Mouse (Mus musculus): ENCODE data around the gene Sod2.
"Not testable (repeated sequence)": the region's sequence is repeated elsewhere in the genome, so short reads cannot be mapped to it uniquely, and the experiment has no call there.

Gene Sod2

DNA sequence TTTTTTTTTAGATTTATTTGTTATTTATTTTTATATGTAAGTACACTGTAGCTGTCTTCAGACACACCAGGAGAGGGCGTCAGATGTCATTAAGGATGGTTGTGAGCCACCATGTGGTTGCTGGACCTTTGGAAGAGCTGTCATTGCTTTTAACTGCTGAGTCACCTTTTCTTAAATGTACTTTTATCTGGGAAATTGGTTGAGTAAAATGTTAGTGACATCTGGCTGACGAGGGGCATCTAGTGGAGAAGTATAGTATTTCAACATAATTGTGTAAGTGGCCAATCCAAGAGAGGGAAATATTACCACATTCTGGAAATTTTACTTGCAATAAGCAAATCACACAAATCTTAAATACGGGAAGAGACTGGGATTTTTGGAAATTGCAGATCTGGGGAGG is 3.2 kb downstream of the Sod2 start:
- in situ Hi-C loops (cut with MboI, MseI): no loop called here

DNA sequence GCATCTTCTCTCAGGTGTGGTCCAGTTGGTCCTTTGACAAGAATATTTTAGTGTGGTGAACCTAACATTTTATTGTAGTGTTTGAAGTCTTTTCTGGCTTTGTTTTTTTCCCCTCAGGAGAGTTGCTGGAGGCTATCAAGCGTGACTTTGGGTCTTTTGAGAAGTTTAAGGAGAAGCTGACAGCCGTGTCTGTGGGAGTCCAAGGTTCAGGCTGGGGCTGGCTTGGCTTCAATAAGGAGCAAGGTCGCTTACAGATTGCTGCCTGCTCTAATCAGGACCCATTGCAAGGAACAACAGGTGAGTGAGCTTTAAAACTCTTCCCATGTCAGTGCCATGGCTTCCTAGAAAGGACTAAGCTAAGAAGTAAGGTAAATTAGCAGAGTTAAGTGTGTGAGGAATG is 6.7 kb downstream of the Sod2 start:
- in situ Hi-C loops (cut with MboI, MseI): no loop called here

DNA sequence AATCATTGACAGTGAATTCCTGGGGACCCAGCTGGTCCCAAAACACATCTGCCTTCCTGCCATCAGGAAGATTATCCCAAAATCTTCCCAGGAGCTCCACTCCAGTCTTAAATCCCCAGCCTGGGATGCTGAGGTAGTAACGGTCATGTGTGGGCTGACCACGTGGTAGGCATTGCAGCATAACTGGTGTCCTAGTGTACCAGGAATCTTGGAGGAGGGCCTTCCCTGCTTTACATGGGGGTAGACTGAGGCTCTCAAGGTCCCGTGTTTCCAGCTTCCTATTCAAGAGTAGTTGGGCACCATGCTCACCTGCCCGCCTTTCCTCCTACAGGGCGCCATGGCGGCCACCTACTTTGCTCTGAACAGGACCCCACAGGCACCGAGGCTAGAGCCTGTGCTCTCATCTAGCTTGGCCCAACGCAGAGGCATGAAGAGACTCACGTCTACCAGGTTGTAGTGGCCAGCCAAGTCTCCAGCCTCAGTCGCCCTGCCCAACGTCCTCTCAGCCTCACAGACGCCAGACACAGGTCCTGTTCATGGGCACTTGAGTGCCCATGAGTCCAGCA is 30.1 kb downstream of the Sod2 start:
- in situ Hi-C loops (cut with MboI, MseI): not testable (repeated sequence)

DNA sequence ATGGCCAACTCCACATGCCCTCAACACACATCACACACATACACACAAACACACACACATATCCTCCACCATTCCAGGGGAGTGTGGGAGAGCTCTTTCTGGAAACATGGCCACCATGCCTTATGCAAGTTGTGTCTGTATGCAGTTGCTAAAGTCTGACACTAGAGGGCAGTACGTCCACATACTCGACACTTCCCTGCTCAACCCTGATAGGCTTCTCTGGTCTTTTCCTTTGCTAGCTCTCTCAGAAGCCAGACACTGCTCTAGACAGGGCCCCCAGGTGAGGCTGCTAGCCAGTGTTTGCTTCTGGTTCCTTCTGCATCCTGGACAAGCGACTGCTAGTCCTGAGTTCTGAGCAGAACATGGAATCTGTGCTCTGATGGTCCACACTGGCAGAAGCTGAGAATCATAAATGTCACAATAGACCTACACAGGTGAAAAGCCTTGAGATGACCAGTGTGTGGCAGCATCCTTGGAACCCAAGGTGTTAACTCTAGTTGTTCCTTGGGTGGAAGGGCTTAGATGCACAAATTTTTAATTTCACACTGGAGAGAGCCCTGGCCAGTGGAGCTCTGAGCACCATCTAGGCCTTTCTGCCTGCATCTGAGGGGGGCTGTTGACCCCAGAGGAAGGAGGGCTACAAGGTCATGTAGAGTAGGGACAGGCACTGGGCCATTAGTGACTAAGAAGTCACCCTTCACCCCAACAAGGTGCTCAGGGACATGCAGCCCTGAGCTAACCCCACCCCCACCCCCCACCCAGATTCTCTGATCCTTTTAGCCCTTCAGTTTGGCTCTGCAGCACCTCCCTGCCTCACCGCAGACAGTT is 37.4 kb downstream of the Sod2 start:
- in situ Hi-C loops (cut with MboI, MseI): not testable (repeated sequence)

DNA sequence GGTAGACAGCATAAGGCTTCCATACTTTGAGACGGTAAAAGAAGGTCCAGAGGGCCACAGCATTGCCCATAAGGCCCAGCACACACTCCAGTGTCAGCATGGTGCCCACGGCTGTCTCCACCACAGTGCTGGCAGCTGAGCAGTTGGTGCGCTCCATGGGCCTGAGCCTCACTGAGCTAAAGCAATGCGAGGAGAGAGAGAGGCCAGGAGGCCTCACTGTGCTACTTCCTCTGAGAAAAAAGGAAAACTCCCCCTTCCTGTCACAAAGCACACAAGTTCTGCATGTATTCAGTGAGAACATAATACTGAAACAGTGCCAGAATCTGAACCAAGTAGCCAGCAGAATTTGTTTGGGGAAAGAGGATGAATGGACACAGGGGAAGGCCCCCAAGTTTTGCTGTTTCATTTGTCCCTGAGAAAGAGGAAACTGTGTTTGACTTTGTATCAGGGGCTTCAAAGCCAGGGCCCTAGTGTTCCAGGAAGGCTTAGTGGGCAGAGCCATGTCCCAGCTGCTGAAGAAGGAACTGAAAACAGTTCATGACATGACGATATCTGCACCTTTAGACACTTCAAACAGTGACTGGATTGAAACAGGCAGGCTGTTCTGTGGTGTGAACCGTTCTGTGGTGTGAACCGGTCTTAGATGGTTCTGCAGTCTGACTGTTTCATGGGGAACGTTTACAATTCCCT is 45.6 kb downstream of the Sod2 start, which contains the start of gene Gpr31b:
Gene Gpr31b (minus strand): TSS at position 173 of the 690 bp plus-strand sequence.
- in situ Hi-C loops (cut with MboI, MseI): not testable (repeated sequence)

DNA sequence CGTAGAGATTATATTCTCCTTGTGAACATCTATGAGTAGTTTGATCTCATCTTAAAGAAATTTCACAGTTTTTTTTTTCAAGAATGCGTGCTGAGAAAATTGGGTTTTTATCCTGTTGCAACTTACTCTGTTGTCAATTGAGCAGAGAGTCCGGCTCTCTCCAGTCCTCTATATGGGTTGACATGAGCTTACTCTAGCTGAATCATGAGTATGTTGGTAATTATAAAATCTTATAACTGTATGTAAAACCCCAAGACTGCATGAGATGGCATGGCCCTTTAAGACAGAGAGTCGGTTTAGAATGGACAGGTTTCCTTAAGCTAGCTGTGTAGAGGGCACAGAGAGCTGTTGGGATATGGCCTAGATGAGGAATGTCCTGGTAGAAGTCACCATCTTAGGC is 54.2 kb downstream of the Sod2 start, which contains the start of gene Tcp10b:
Gene Tcp10b (plus strand): TSS at position 301 of the 400 bp plus-strand sequence.
- in situ Hi-C loops (cut with MboI, MseI): loop anchor here (5.0 kb wide), 1 partner anchor 296 kb away; no protein-coding TSS in a partner anchor

DNA sequence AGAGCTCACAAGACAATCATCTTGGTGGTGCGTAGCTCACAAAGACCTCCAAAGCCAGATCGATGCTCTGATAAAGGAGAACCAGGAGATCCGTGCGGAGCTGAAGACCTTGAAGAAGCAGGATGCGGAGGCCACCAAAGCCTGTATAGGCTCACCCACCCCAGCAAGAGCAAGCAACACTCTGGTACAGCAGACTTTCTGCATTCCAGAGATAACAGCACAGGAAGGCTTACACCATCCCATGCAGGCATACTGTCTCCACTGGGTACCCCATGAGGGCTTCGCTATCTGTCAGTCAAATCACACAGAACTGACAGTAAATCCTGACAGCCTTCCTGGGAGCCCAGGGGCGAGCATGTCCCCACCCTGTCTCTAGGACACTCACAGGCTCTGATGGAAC is 56.2 kb downstream of the Sod2 start:
- in situ Hi-C loops (cut with MboI, MseI): loop anchor here (5.0 kb wide), 1 partner anchor 294 kb away; no protein-coding TSS in a partner anchor

DNA sequence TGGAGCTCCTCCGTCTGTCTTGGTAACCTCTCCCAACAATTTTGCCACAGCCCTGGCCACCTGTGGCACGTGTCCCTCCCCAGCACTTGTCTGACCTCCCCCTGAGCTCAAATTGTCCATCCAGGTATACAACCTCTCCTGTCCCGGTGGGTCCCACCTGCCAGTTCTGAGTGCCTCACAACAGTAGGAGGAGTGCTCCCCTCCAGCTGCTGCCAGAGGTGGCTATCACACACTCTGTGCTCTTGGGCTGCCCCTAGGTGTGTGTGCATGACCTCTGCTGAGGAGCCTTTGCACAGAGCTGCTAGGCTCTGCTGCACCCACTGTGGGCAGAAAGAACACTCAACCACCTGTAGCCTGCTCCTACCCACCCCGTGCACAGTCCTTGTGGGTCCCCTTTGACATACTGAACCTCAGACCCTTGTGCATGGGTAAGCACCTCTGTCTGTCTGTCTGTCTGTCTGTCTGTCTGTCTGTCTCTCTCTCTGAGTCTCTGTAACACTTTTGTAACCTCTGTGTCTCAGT is 61.3 kb downstream of the Sod2 start:
- in situ Hi-C loops (cut with MboI, MseI): not testable (repeated sequence)

DNA sequence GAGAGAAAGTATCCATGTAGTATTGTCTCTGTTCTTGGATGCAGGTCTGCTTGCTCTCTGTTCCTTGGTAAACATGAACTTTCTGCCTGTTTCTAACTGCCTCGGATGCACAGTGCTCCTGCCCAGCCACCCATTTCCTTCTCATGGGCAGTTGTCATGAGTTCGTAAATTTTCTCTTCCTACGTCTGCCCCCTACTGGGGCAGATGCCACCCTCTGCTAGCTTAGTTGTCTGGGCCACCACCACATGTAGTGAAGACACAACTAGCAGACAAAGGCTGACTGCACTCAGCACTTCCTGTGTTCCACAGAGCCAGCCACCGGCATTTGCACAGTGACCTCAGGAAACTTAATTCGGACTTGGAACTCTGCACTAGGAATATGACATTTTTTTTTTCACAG is 62.6 kb downstream of the Sod2 start:
- in situ Hi-C loops (cut with MboI, MseI): not testable (repeated sequence)
